Mouse (Mus musculus): ENCODE results near the gene Cldn24. TPM values are rescaled to one million over a fixed set of nuclear protein-coding genes. Genes with fewer than 3 reads are reported as not detected.
"Not testable (repeated sequence)": the region's sequence is repeated elsewhere in the genome, so short reads cannot be mapped to it uniquely, and the experiment has no call there.

Gene Cldn24
- total and polyA plus RNA-seq, 3 experiments = not detected

DNA sequence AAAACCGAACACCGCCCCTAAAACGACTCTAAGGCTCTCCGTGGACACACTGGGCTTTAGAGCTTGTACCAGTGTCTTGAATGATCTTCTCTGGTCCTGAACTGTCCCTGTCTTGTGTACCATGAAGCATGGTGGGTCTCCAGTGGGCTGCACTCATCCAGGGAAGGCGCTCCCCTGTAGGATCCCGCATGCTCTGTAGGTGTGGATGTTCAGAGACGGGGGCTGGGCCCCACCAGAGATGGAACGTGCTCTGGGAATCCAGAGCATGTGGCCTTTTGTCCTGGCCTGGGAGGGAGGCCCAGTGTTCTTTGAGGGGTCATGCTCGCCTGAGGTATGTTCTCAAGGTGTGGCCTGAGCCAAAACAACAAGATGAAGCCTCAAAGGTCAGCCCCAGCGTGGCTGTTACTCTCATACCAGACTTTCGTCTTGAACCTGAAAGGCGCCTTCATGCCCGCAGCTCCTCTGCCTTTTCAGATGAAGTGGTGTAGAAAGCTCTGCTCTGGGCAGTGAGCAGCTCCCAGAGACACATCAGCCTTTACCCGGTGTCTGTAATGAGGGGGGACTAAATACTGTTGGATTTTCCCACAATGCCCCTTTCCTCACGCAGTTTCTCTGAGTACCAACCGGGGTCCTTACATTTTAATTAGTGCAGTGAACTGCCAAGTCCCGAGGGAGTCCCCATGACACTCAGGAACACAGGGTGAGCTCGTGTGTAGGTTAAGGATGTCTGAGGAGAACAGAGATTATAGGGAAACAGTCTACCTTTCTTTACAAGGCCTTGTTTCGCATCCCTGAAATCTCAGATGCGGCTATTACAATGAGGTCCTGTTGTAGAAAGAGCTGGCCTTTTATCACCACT lies 800 bp upstream of the Cldn24 start:
- Histone ChIP-seq H3K4me2 (ENCODE audit: insufficient read depth, low read depth, poor library complexity, severe bottlenecking) (no peak overlapping the region), H3K9me3 (replicated peaks; ENCODE audit: low read length) (no peaks in the 10 kb centered on the region), H3K4me1 (ENCODE audit: control insufficient read depth in 1 of 2, insufficient read depth in 2 of 2) (no peaks in the 10 kb centered on the region), H3K79me2 (replicated peaks; ENCODE audit: control insufficient read depth, extremely low read depth, insufficient read depth, poor library complexity, severe bottlenecking) (no peaks in the 10 kb centered on the region), H3K27me3 (replicated peaks) (no peaks in the 10 kb centered on the region), H3K4me3 (replicated peaks in 1 of 3; ENCODE audit: low read depth in 2 of 3, low read length in 2 of 3, poor library complexity in 1 of 3) (no peak overlapping the region), H3K27ac (ENCODE audit: insufficient read depth, low read depth) (no peak overlapping the region), H3K36me3 (replicated peaks in 1 of 2; ENCODE audit: control insufficient read depth in 1 of 2, insufficient read depth in 1 of 2, low read length in 1 of 2) (no peaks in the 10 kb centered on the region), H3K9ac (ENCODE audit: insufficient read depth, low read depth) (no peak overlapping the region)
- DNase-seq (ENCODE audit: extremely low read depth) = no peak
- in situ Hi-C loops (cut with MboI; ENCODE audit: low pct_ligation_motif_present, low pct_unique_long_range_greater_than_20kb, low sequenced_read_pairs) = no loop called here
- dilution Hi-C loops (cut with MboI; ENCODE audit: extremely low pct_ligation_motif_present, extremely low pct_unique_long_range_greater_than_20kb, low sequenced_read_pairs) = no loop called here
- TF ChIP-seq MYC (IDR thresholded peaks at IDR 0.05; ENCODE audit: low read depth, low read length) = no peak
- no peak for TF ChIP-seq SIN3A (IDR thresholded peaks at IDR 0.05; ENCODE audit: low read length)
- TF ChIP-seq KAT2A (IDR thresholded peaks at IDR 0.05; ENCODE audit: insufficient replicate concordance, low read length) = no peak
- TF ChIP-seq NELFE (IDR thresholded peaks at IDR 0.05; ENCODE audit: low read depth, low read length) = no peak
- TF ChIP-seq CHD1 (IDR thresholded peaks at IDR 0.05; ENCODE audit: low read depth, low read length) = no peak
- no peak for TF ChIP-seq EP300 (IDR thresholded peaks at IDR 0.05; ENCODE audit: low read length)
- TF ChIP-seq JUND (conservative IDR thresholded peaks at IDR 0.05; ENCODE audit: low read depth, low read length) = no peak
- TF ChIP-seq SMC3 (IDR thresholded peaks at IDR 0.05; ENCODE audit: low read depth, low read length) = no peak
- no peak for TF ChIP-seq RAD21 (IDR thresholded peaks at IDR 0.05; ENCODE audit: low read depth, low read length)
- TF ChIP-seq CHD2 (IDR thresholded peaks at IDR 0.05; ENCODE audit: low read length) = no peak
- TF ChIP-seq ZMIZ1 (IDR thresholded peaks at IDR 0.05; ENCODE audit: low read depth, low read length) = no peak
- TF ChIP-seq RCOR1 (conservative IDR thresholded peaks at IDR 0.05; ENCODE audit: low read depth, low read length) = no peak

DNA sequence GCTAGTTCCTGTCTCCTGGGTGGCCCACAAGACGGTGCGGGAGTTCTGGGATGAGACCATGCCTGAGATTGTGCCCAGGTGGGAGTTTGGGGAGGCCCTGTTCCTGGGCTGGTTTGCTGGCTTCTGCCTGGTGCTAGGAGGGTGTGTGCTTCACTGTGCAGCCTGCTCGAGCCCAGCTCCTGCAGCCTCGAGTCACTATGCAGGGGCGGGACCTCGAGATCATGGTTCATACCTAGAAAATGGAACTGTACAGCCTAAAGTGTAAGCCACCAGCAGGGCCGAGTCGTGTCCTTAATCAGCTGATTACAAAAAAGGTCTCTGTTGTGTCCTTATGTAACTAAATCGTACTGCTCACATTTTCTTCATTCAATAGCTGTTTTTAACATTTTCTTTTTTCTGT lies 598 bp downstream of the Cldn24 start:
- dilution Hi-C loops (cut with MboI; ENCODE audit: extremely low pct_ligation_motif_present, extremely low pct_unique_long_range_greater_than_20kb, low sequenced_read_pairs); H3K9me3 ChIP-seq (replicated peaks; ENCODE audit: low read length); H3K4me3 ChIP-seq (replicated peaks in 1 of 3; ENCODE audit: low read depth in 2 of 3, low read length in 2 of 3, poor library complexity in 1 of 3); H3K27me3 ChIP-seq (replicated peaks); DNase-seq (ENCODE audit: extremely low read depth); H3K79me2 ChIP-seq (replicated peaks; ENCODE audit: control insufficient read depth, extremely low read depth, insufficient read depth, poor library complexity, severe bottlenecking); H3K9ac ChIP-seq (ENCODE audit: insufficient read depth, low read depth); H3K27ac ChIP-seq (ENCODE audit: insufficient read depth, low read depth); H3K4me2 ChIP-seq (ENCODE audit: insufficient read depth, low read depth, poor library complexity, severe bottlenecking); H3K36me3 ChIP-seq (replicated peaks in 1 of 2; ENCODE audit: control insufficient read depth in 1 of 2, insufficient read depth in 1 of 2, low read length in 1 of 2); in situ Hi-C loops (cut with MboI; ENCODE audit: low pct_ligation_motif_present, low pct_unique_long_range_greater_than_20kb, low sequenced_read_pairs); H3K4me1 ChIP-seq (ENCODE audit: control insufficient read depth in 1 of 2, insufficient read depth in 2 of 2): not testable (repeated sequence)

- Histone ChIP-seq H3K27me3 (replicated peaks) (no peaks in the 10 kb centered on the region), H3K4me1 (ENCODE audit: control insufficient read depth in 1 of 2, insufficient read depth in 2 of 2) (no peaks in the 10 kb centered on the region), H3K4me2 (ENCODE audit: insufficient read depth, low read depth, poor library complexity, severe bottlenecking) (no peak overlapping the region), H3K4me3 (replicated peaks in 1 of 3; ENCODE audit: low read depth in 2 of 3, low read length in 2 of 3, poor library complexity in 1 of 3) (no peak overlapping the region), H3K9ac (ENCODE audit: insufficient read depth, low read depth) (no peak overlapping the region), H3K36me3 (replicated peaks in 1 of 2; ENCODE audit: control insufficient read depth in 1 of 2, insufficient read depth in 1 of 2, low read length in 1 of 2) (no peaks in the 10 kb centered on the region), H3K27ac (ENCODE audit: insufficient read depth, low read depth) (no peak overlapping the region), H3K79me2 (replicated peaks; ENCODE audit: control insufficient read depth, extremely low read depth, insufficient read depth, poor library complexity, severe bottlenecking) (no peaks in the 10 kb centered on the region), H3K9me3 (replicated peaks; ENCODE audit: low read length) (no peaks in the 10 kb centered on the region)
- in situ Hi-C loops (cut with MboI; ENCODE audit: low pct_ligation_motif_present, low pct_unique_long_range_greater_than_20kb, low sequenced_read_pairs) (no loop called here), dilution Hi-C loops (cut with MboI; ENCODE audit: extremely low pct_ligation_motif_present, extremely low pct_unique_long_range_greater_than_20kb, low sequenced_read_pairs) (no loop called here)
- TF ChIP-seq UBTF (IDR thresholded peaks at IDR 0.05; ENCODE audit: low read depth, low read length) (no peak), JUND (conservative IDR thresholded peaks at IDR 0.05; ENCODE audit: low read depth, low read length) (no peak), POLR2AphosphoS2 (IDR thresholded peaks at IDR 0.05; ENCODE audit: low read depth, low read length) (no peak), USF2 (conservative IDR thresholded peaks at IDR 0.05; ENCODE audit: low read depth, low read length) (no peak), MYC (IDR thresholded peaks at IDR 0.05; ENCODE audit: low read depth, low read length) (no peak), GABPA (IDR thresholded peaks at IDR 0.05; ENCODE audit: insufficient replicate concordance, low read depth, low read length) (no peak), ZMIZ1 (IDR thresholded peaks at IDR 0.05; ENCODE audit: low read depth, low read length) (no peak), MXI1 (IDR thresholded peaks at IDR 0.05; ENCODE audit: low read depth, low read length) (no peak), SMC3 (IDR thresholded peaks at IDR 0.05; ENCODE audit: low read depth, low read length) (no peak), MAZ (IDR thresholded peaks at IDR 0.05; ENCODE audit: low read depth, low read length) (no peak), ETS1 (conservative IDR thresholded peaks at IDR 0.05; ENCODE audit: low read depth, low read length) (no peak), KAT2A (IDR thresholded peaks at IDR 0.05; ENCODE audit: insufficient replicate concordance, low read length) (no peak), RCOR1 (conservative IDR thresholded peaks at IDR 0.05; ENCODE audit: low read depth, low read length) (no peak), ELF1 (IDR thresholded peaks at IDR 0.05; ENCODE audit: low read depth, low read length) (no peak)
- no peak for DNase-seq (ENCODE audit: extremely low read depth)
Observed at GRCm38 (mm10) chr8:47823777-47824176, 1.8 kb downstream of the Cldn24 start.
